Mouse (Mus musculus) liver, embryonic 14.5 days (tissue): Measurements from ENCODE around the gene Crim1. TPM values are rescaled to one million over a fixed set of nuclear protein-coding genes. Genes with fewer than 3 reads are reported as not detected.

Source experiments
- ATAC-seq: fragments of 200-750 bp; cut with Nextera tagmentation; 2 replicates; pipeline ENCODE4 v1.8.0; 2017; ENCODE audit warnings: moderate number of reproducible peaks, mild to moderate bottlenecking, moderate library complexity; ENCODE audit not compliant: insufficient read depth
- DNase-seq, 3 experiments: peaks; one replicate each; pipeline ENCODE4 v3.0.0-alpha.2; 2012 to 2013; ENCODE audit warnings: low read depth in 3 of 3, low spot score in 3 of 3
- H3K27ac ChIP-seq: fragments of 300-500 bp; sonication (generic); 2 replicates; pipeline ENCODE4 v1.5.1; 2014; ENCODE audit warnings: moderate library complexity, mild to moderate bottlenecking, control low read depth, inconsistent platforms
- H3K27me3 ChIP-seq: fragments of 300-500 bp; sonication (generic); 2 replicates; pipeline ENCODE4 v1.6.1; 2014; ENCODE audit warnings: mild to moderate bottlenecking, low read length, moderate library complexity; ENCODE audit not compliant: control insufficient read depth, insufficient read depth
- H3K36me3 ChIP-seq: fragments of 300-500 bp; sonication (generic); replicated peaks from 2 replicates; pipeline ENCODE4 v1.6.1; 2014; ENCODE audit warnings: low read depth; ENCODE audit not compliant: control insufficient read depth, insufficient read depth
- H3K4me1 ChIP-seq, 2 experiments: fragments of 200-500 bp in 1 of 2; fragments of 300-500 bp in 1 of 2; sonication (generic) in 1 of 2; replicated peaks; 2 replicates each; pipeline ENCODE4 v1.6.1; 2012 to 2014; ENCODE audit warnings: antibody characterized with exemption in 1 of 2, inconsistent platforms in 1 of 2, low read length in 1 of 2; ENCODE audit not compliant: control insufficient read depth in 2 of 2, insufficient read depth in 2 of 2
- H3K4me2 ChIP-seq: fragments of 300-500 bp; sonication (generic); 2 replicates; pipeline ENCODE4 v1.6.1; 2014; ENCODE audit warnings: low read depth, mild to moderate bottlenecking, control low read depth, moderate library complexity
- H3K4me3 ChIP-seq, 2 experiments: fragments of 200-500 bp in 1 of 2; fragments of 300-500 bp in 1 of 2; sonication (generic) in 1 of 2; 2 replicates each; pipeline ENCODE4 v1.5.1; 2012 to 2014; ENCODE audit warnings: low read depth in 2 of 2, low read length in 2 of 2, mild to moderate bottlenecking in 2 of 2, control low read depth in 1 of 2, inconsistent platforms in 1 of 2, moderate library complexity in 1 of 2; ENCODE audit not compliant: insufficient read depth in 1 of 2
- H3K9ac ChIP-seq: fragments of 300-500 bp; sonication (generic); replicated peaks from 2 replicates; pipeline ENCODE4 v1.6.1; 2014; ENCODE audit warnings: mild to moderate bottlenecking, control low read depth, moderate library complexity
- H3K9me3 ChIP-seq: fragments of 300-500 bp; sonication (generic); 2 replicates; pipeline ENCODE4 v1.6.1; 2016; ENCODE audit warnings: low read length, mixed read lengths; ENCODE audit not compliant: control insufficient read depth
- CTCF ChIP-seq: IDR thresholded peaks from 2 replicates; pipeline ENCODE4 v1.5.1; 2016; ENCODE audit warnings: antibody characterized with exemption, low read depth, control low read depth
- EP300 ChIP-seq: IDR thresholded peaks from 2 replicates; pipeline ENCODE4 v1.6.1; 2016; ENCODE audit warnings: antibody characterized with exemption, low read depth
- WGBS: fragments of 180-500 bp; shearing (Covaris S2); extraction: QIAGEN DNeasy Blood & Tissue Kit; methylation state at CpG from one replicate; pipeline ENCODE4 v1.1.7; 2014; ENCODE audit not compliant: insufficient replicate concordance; 5-methylcytosine and 5-hydroxymethylcytosine counted together
- polyA plus RNA-seq, 2 experiments: library from polyadenylated mRNA; depleted of rRNA in 1 of 2; stranded (reverse) in 1 of 2; unstranded in 1 of 2; fragments of >200 nt; fragmentation: Nextera tagmentation in 1 of 2; extraction: Ambion mirVana in 1 of 2; gene quantifications; 2 replicates each; pipeline versions ENCODE4 v1.2.1 to v1.2.3; 2012 to 2014

Gene Crim1
- polyA plus RNA-seq, 2 experiments = 0.74 to 0.95 TPM

- no peaks in the 10 kb centered on the region for H3K27me3 ChIP-seq
- no peak overlapping the region for H3K9ac ChIP-seq
- TF ChIP-seq CTCF (no peak), EP300 (no peak)
- H3K36me3 ChIP-seq = no peaks in the 10 kb centered on the region
- 75% methylated on average over 5 of the region's 5 CpGs for WGBS
- H3K4me1 ChIP-seq = no peaks in the 10 kb centered on the region
- no peaks in the 10 kb centered on the region for H3K9me3 ChIP-seq
- H3K4me3 ChIP-seq = no peak overlapping the region
- no peak overlapping the region for H3K4me2 ChIP-seq
- ATAC-seq = no peak
- no peak for DNase-seq
- H3K27ac ChIP-seq = no peak overlapping the region
Observed at GRCm38 (mm10) chr17:78313612-78314011, 113.6 kb downstream of the Crim1 start.

- ATAC-seq = no peak
- no peaks in the 10 kb centered on the region for H3K9me3 ChIP-seq
- 80% methylated on average over 11 of the region's 11 CpGs for WGBS
- no peak overlapping the region for H3K27ac ChIP-seq
- H3K36me3 ChIP-seq = no peaks in the 10 kb centered on the region
- no peaks in the 10 kb centered on the region for H3K27me3 ChIP-seq
- H3K4me2 ChIP-seq = no peak overlapping the region
- TF ChIP-seq CTCF = no peak
- TF ChIP-seq EP300 = no peak
- peaks cover 3 to 7% of the 10 kb centered on the region in 2 experiments for H3K4me1 ChIP-seq
- no peak overlapping the region for H3K4me3 ChIP-seq
- DNase-seq = no peak
- H3K9ac ChIP-seq = no peak overlapping the region
Observed at GRCm38 (mm10) chr17:78315659-78316058, 115.6 kb downstream of the Crim1 start.

- Histone ChIP-seq H3K9ac (no peak overlapping the region), H3K4me2 (no peak overlapping the region), H3K27ac (no peak overlapping the region), H3K4me1 (peaks cover 4 to 17% of the 10 kb centered on the region in 2 experiments), H3K36me3 (no peaks in the 10 kb centered on the region), H3K27me3 (no peaks in the 10 kb centered on the region), H3K9me3 (no peaks in the 10 kb centered on the region), H3K4me3 (no peak overlapping the region)
- ATAC-seq = no peak
- no peak for DNase-seq
- TF ChIP-seq EP300 (no peak), CTCF (no peak)
- WGBS = 75% methylated on average over 5 of the region's 5 CpGs
Observed at GRCm38 (mm10) chr17:78317381-78317780, 117.3 kb downstream of the Crim1 start.

GRCm38 (mm10) chr17:78318810-78319209 is 118.8 kb downstream of the Crim1 start:
- Histone ChIP-seq H3K27ac (no peak overlapping the region), H3K9ac (no peak overlapping the region), H3K36me3 (no peaks in the 10 kb centered on the region), H3K4me1 (peaks cover 4 to 20% of the 10 kb centered on the region in 2 experiments), H3K27me3 (no peaks in the 10 kb centered on the region), H3K4me2 (no peak overlapping the region), H3K9me3 (no peaks in the 10 kb centered on the region), H3K4me3 (no peak overlapping the region)
- TF ChIP-seq EP300 (no peak), CTCF (no peak)
- ATAC-seq = no peak
- no peak for DNase-seq
- WGBS = 51% methylated on average over 3 of the region's 3 CpGs

GRCm38 (mm10) chr17:78321216-78321835 is 121.3 kb downstream of the Crim1 start:
- TF ChIP-seq CTCF (no peak), EP300 (no peak)
- no peak overlapping the region for H3K4me3 ChIP-seq
- H3K36me3 ChIP-seq = no peaks in the 10 kb centered on the region
- no peak overlapping the region for H3K4me2 ChIP-seq
- WGBS = 74% methylated on average over 11 of the region's 11 CpGs
- peaks cover 4 to 26% of the 10 kb centered on the region in 2 experiments for H3K4me1 ChIP-seq
- ATAC-seq (no peak), DNase-seq (no peak)
- H3K27ac ChIP-seq = no peak overlapping the region
- H3K9ac ChIP-seq = no peak overlapping the region
- no peaks in the 10 kb centered on the region for H3K27me3 ChIP-seq
- no peaks in the 10 kb centered on the region for H3K9me3 ChIP-seq
